Mouse (Mus musculus) lung, postnatal 0 days (tissue): ENCODE measurements around the gene Iqcg.

Source experiments
- CTCF ChIP-seq: IDR thresholded peaks from 2 replicates; pipeline ENCODE4 v1.5.1; 2016; ENCODE audit warnings: antibody characterized with exemption, mild to moderate bottlenecking
- EP300 ChIP-seq: IDR thresholded peaks from 2 replicates; pipeline ENCODE4 v1.6.1; 2016; ENCODE audit warnings: antibody characterized with exemption, mild to moderate bottlenecking, control low read depth

- TF ChIP-seq CTCF (no peak), EP300 (no peak)
These were observed 5.4 kb upstream of the Iqcg start for GRCm38 (mm10) chr16:33061400-33061799.
